Mouse (Mus musculus) liver, adult 2 months (tissue): ENCODE results near the gene Gm10283. TPM values are rescaled to one million over a fixed set of nuclear protein-coding genes. Genes with fewer than 3 reads are reported as not detected.

Experiments
- DNase-seq: peaks from one replicate; pipeline ENCODE4 v3.0.0-alpha.2; 2011; ENCODE audit warnings: low read depth, low spot score; ENCODE audit errors: extremely low read depth
- H3K27ac ChIP-seq: fragments of 200-500 bp; replicated peaks from 2 replicates; pipeline ENCODE4 v1.5.1; 2012; ENCODE audit warnings: low read depth, mild to moderate bottlenecking, control low read depth, inconsistent platforms, low read length; ENCODE audit not compliant: insufficient read depth
- H3K27me3 ChIP-seq: fragments of 200-500 bp; 2 replicates; pipeline ENCODE4 v1.6.1; 2012; ENCODE audit warnings: mild to moderate bottlenecking, moderate library complexity, low read length, inconsistent platforms; ENCODE audit not compliant: control insufficient read depth, insufficient read depth
- H3K36me3 ChIP-seq: fragments of 200-500 bp; 2 replicates; pipeline ENCODE4 v1.6.1; 2012; ENCODE audit warnings: low read length, inconsistent platforms; ENCODE audit not compliant: control insufficient read depth, insufficient read depth
- H3K4me1 ChIP-seq: fragments of 200-500 bp; 2 replicates; pipeline ENCODE4 v1.6.1; 2011; ENCODE audit warnings: low read length; ENCODE audit not compliant: control insufficient read depth, insufficient read depth
- H3K4me3 ChIP-seq: fragments of 200-500 bp; 2 replicates; pipeline ENCODE4 v1.5.1; 2011; ENCODE audit warnings: low read depth, mild to moderate bottlenecking, control low read depth, low read length, moderate library complexity; ENCODE audit not compliant: insufficient read depth
- H3K79me2 ChIP-seq: fragments of 200-500 bp; 2 replicates; pipeline ENCODE4 v1.6.1; 2012; ENCODE audit warnings: inconsistent platforms, mild to moderate bottlenecking, low read length, moderate library complexity; ENCODE audit not compliant: control insufficient read depth, insufficient read depth
- H3K9ac ChIP-seq: fragments of 200-500 bp; 2 replicates; pipeline ENCODE4 v1.6.1; 2012; ENCODE audit warnings: low read depth, mild to moderate bottlenecking, control low read depth, inconsistent platforms, low read length
- CTCF ChIP-seq: fragments of 200-500 bp; IDR thresholded peaks from 2 replicates; pipeline ENCODE4 v1.5.1; 2011; ENCODE audit warnings: low read depth, low read length, control low read depth
- POLR2A ChIP-seq: fragments of 200-500 bp; IDR thresholded peaks from 2 replicates; pipeline ENCODE4 v1.6.1; 2011; ENCODE audit warnings: low read length, control low read depth; ENCODE audit not compliant: insufficient read depth; ENCODE audit errors: extremely low read depth
- WGBS: fragments of 180-500 bp; shearing (Covaris S2); methylation state at CpG from one replicate; pipeline ENCODE4 v1.1.7; 2018; 5-methylcytosine and 5-hydroxymethylcytosine counted together
- polyA plus RNA-seq: library from polyadenylated mRNA; depleted of rRNA; stranded (reverse); fragments of >200 nt; gene quantifications from 2 replicates; pipeline ENCODE4 v1.2.3, GENCODE M21; 2012
- total RNA-seq: library from RNA; depleted of rRNA; stranded (reverse); fragments of >200 nt; gene quantifications from 2 replicates; pipeline ENCODE4 v1.2.3, GENCODE M21; 2014

Gm10283 gene
- total and polyA plus RNA-seq, 2 experiments = not detected

- DNase-seq = peak; percentile 24
- Histone ChIP-seq H3K4me3 (no peak overlapping the region), H3K27ac (no peak overlapping the region), H3K4me1 (no peaks in the 10 kb centered on the region; the same call in 1 of the 2 replicates), H3K27me3 (no peaks in the 10 kb centered on the region), H3K36me3 (no peaks in the 10 kb centered on the region), H3K9ac (no peak overlapping the region), H3K79me2 (no peaks in the 10 kb centered on the region)
- WGBS = 69% methylated on average over 3 of the region's 3 CpGs
- TF ChIP-seq POLR2A (no peak), CTCF (no peak)
Observed at GRCm38 (mm10) chr8:60492471-60492870, 10.5 kb downstream of the Gm10283 start.

- H3K27me3 ChIP-seq = no peaks in the 10 kb centered on the region
- H3K36me3 ChIP-seq = no peaks in the 10 kb centered on the region
- no peak overlapping the region for H3K4me3 ChIP-seq
- TF ChIP-seq POLR2A = no peak
- no peak for TF ChIP-seq CTCF
- WGBS = 97% methylated on average over 2 of the region's 2 CpGs
- H3K27ac ChIP-seq = no peak overlapping the region
- H3K79me2 ChIP-seq = no peaks in the 10 kb centered on the region
- DNase-seq = peak; percentile 48
- no peak overlapping the region for H3K9ac ChIP-seq
- H3K4me1 ChIP-seq = no peaks in the 10 kb centered on the region; the same call in 1 of the 2 replicates
Observed at GRCm38 (mm10) chr8:60491871-60492270, 11.1 kb downstream of the Gm10283 start.

GRCm38 (mm10) chr8:60490147-60490546 lies 12.9 kb downstream of the Gm10283 start:
- H3K79me2 ChIP-seq = no peaks in the 10 kb centered on the region
- WGBS = 19% methylated on average over 2 of the region's 2 CpGs
- peak; percentile 90 for DNase-seq
- no peak overlapping the region for H3K27ac ChIP-seq
- H3K4me1 ChIP-seq = no peaks in the 10 kb centered on the region; the same call in 1 of the 2 replicates
- H3K36me3 ChIP-seq = no peaks in the 10 kb centered on the region
- no peaks in the 10 kb centered on the region for H3K27me3 ChIP-seq
- TF ChIP-seq CTCF = no peak
- TF ChIP-seq POLR2A = no peak
- H3K4me3 ChIP-seq = no peak overlapping the region
- H3K9ac ChIP-seq = no peak overlapping the region

GRCm38 (mm10) chr8:60466686-60467335 lies 36.2 kb downstream of the Gm10283 start:
- no peaks in the 10 kb centered on the region for H3K79me2 ChIP-seq
- H3K9ac ChIP-seq = no peak overlapping the region
- 40% methylated on average over 15 of the region's 15 CpGs for WGBS
- H3K36me3 ChIP-seq = no peaks in the 10 kb centered on the region
- peak; percentile 33 for DNase-seq
- H3K27me3 ChIP-seq = no peaks in the 10 kb centered on the region
- no peak overlapping the region for H3K27ac ChIP-seq
- no peak overlapping the region for H3K4me3 ChIP-seq
- TF ChIP-seq CTCF = peak; percentile 83
- TF ChIP-seq POLR2A = no peak
- H3K4me1 ChIP-seq = no peaks in the 10 kb centered on the region

GRCm38 (mm10) chr8:60449296-60449695 lies 53.7 kb downstream of the Gm10283 start:
- no peak overlapping the region for H3K9ac ChIP-seq
- H3K79me2 ChIP-seq = no peaks in the 10 kb centered on the region
- H3K4me3 ChIP-seq = no peak overlapping the region
- DNase-seq = no peak
- H3K27ac ChIP-seq = no peak overlapping the region
- TF ChIP-seq POLR2A (no peak), CTCF (no peak)
- H3K27me3 ChIP-seq = no peaks in the 10 kb centered on the region
- 63% methylated on average over 2 of the region's 2 CpGs for WGBS
- no peaks in the 10 kb centered on the region for H3K36me3 ChIP-seq
- H3K4me1 ChIP-seq = no peaks in the 10 kb centered on the region

GRCm38 (mm10) chr8:60444989-60445388 lies 58.0 kb downstream of the Gm10283 start:
- Histone ChIP-seq H3K36me3 (no peaks in the 10 kb centered on the region), H3K27ac (no peak overlapping the region), H3K4me1 (no peaks in the 10 kb centered on the region), H3K4me3 (no peak overlapping the region), H3K27me3 (no peaks in the 10 kb centered on the region), H3K9ac (no peak overlapping the region), H3K79me2 (no peaks in the 10 kb centered on the region)
- no peak for DNase-seq
- 55% methylated on average over 6 of the region's 6 CpGs for WGBS
- TF ChIP-seq CTCF (no peak), POLR2A (no peak)
